Mouse (Mus musculus) heart, embryonic 13.5 days (tissue): ENCODE results near the gene Klhl40. TPM values are rescaled to one million over a fixed set of nuclear protein-coding genes. Genes with fewer than 3 reads are reported as not detected.

Experiments
- ATAC-seq: fragments of 200-750 bp; cut with Nextera tagmentation; 2 replicates; pipeline ENCODE4 v1.8.0; 2017; ENCODE audit warnings: moderate TSS enrichment; ENCODE audit not compliant: insufficient number of reproducible peaks, low FRiP score, low TSS enrichment; ENCODE audit errors: extremely low read depth
- H3K27ac ChIP-seq: fragments of 300-500 bp; sonication (generic); replicated peaks from 2 replicates; pipeline ENCODE4 v1.5.1; 2015; ENCODE audit warnings: moderate library complexity, mild to moderate bottlenecking, inconsistent platforms
- H3K27me3 ChIP-seq: fragments of 300-500 bp; sonication (generic); replicated peaks from 2 replicates; pipeline ENCODE4 v1.6.1; 2015; ENCODE audit warnings: mild to moderate bottlenecking, inconsistent platforms
- H3K36me3 ChIP-seq: fragments of 300-500 bp; sonication (generic); 2 replicates; pipeline ENCODE4 v1.6.1; 2015; ENCODE audit warnings: mild to moderate bottlenecking, inconsistent platforms
- H3K4me1 ChIP-seq: fragments of 300-500 bp; sonication (generic); 2 replicates; pipeline ENCODE4 v1.6.1; 2015; ENCODE audit warnings: inconsistent platforms
- H3K4me2 ChIP-seq: fragments of 300-500 bp; sonication (generic); 2 replicates; pipeline ENCODE4 v1.6.1; 2015; ENCODE audit warnings: inconsistent platforms, mild to moderate bottlenecking, moderate library complexity
- H3K4me3 ChIP-seq: fragments of 300-500 bp; sonication (generic); 2 replicates; pipeline ENCODE4 v1.5.1; 2015; ENCODE audit warnings: moderate library complexity, mild to moderate bottlenecking, inconsistent platforms
- H3K9ac ChIP-seq: fragments of 300-500 bp; sonication (generic); 2 replicates; pipeline ENCODE4 v1.6.1; 2015; ENCODE audit warnings: inconsistent platforms, mild to moderate bottlenecking, moderate library complexity
- H3K9me3 ChIP-seq: fragments of 300-500 bp; sonication (generic); 2 replicates; pipeline ENCODE4 v1.6.1; 2016; ENCODE audit warnings: inconsistent platforms
- WGBS: fragments of 180-500 bp; shearing (Covaris S2); methylation state at CpG from one replicate; pipeline ENCODE4 v1.1.7; 2015; ENCODE audit warnings: mixed read lengths; 5-methylcytosine and 5-hydroxymethylcytosine counted together
- polyA plus RNA-seq: library from polyadenylated mRNA; unstranded; fragments of >200 nt; fragmentation: Nextera tagmentation; extraction: Ambion mirVana; gene quantifications from 2 replicates; pipeline ENCODE4 v1.2.1, GENCODE M21; 2015

Gene Klhl40
- polyA plus RNA-seq, 1 experiment from 2014 or later, result 1.4 TPM

- no peak overlapping the region for H3K4me2 ChIP-seq
- no peaks in the 10 kb centered on the region for H3K4me1 ChIP-seq
- no peak overlapping the region for H3K9ac ChIP-seq
- 46% methylated on average over 7 of the region's 7 CpGs for WGBS
- no peak overlapping the region for H3K4me3 ChIP-seq
- H3K9me3 ChIP-seq, result no peaks in the 10 kb centered on the region
- no peaks in the 10 kb centered on the region for H3K27me3 ChIP-seq
- H3K27ac ChIP-seq, result no peak overlapping the region
- H3K36me3 ChIP-seq, result no peaks in the 10 kb centered on the region
- ATAC-seq, result no peak
Measured at GRCm38 (mm10) chr9:121829270-121829992, 52.0 kb downstream of the Klhl40 start.

- Histone ChIP-seq H3K4me2 (no peak overlapping the region), H3K27me3 (no peaks in the 10 kb centered on the region), H3K27ac (no peak overlapping the region), H3K36me3 (no peaks in the 10 kb centered on the region), H3K4me3 (no peak overlapping the region), H3K9ac (no peak overlapping the region), H3K9me3 (no peaks in the 10 kb centered on the region; the same call in 1 of the 2 replicates), H3K4me1 (no peaks in the 10 kb centered on the region)
- WGBS, result 69% methylated on average over 6 of the region's 6 CpGs
- no peak for ATAC-seq
Measured at GRCm38 (mm10) chr9:121830243-121830955, 53.0 kb downstream of the Klhl40 start.

GRCm38 (mm10) chr9:121830956-121831293 lies 53.5 kb downstream of the Klhl40 start:
- Histone ChIP-seq H3K4me1 (no peaks in the 10 kb centered on the region), H3K36me3 (no peaks in the 10 kb centered on the region), H3K4me2 (no peak overlapping the region), H3K9me3 (no peaks in the 10 kb centered on the region; the same call in 1 of the 2 replicates), H3K27ac (no peak overlapping the region), H3K4me3 (no peak overlapping the region), H3K9ac (no peak overlapping the region), H3K27me3 (no peaks in the 10 kb centered on the region)
- 20% methylated on average over 6 of the region's 6 CpGs for WGBS
- ATAC-seq, result no peak

Other genes starting within 250 kb of the Klhl40 start
- gene Lyzl4, start 135.5 kb upstream of the Klhl40 start, polyA plus RNA-seq, result not detected in 2 replicates
- 0.10 and 0.33 TPM in 2 replicates for gene Vipr1, start 134.9 kb upstream of the Klhl40 start, polyA plus RNA-seq
- 5.4 and 6.3 TPM in 2 replicates for gene Sec22c, start 72.1 kb upstream of the Klhl40 start, polyA plus RNA-seq
- gene Ss18l2, start 67.3 kb upstream of the Klhl40 start, polyA plus RNA-seq, result 163 and 176 TPM in 2 replicates
- gene Nktr, start 58.4 kb upstream of the Klhl40 start, polyA plus RNA-seq, result 40.1 and 42.3 TPM in 2 replicates
- gene Zfp651, start 18.3 kb upstream of the Klhl40 start, polyA plus RNA-seq, result 11.1 and 12.5 TPM in 2 replicates
- 10.3 and 10.7 TPM in 2 replicates for gene Hhatl, start 14.9 kb downstream of the Klhl40 start, polyA plus RNA-seq
- gene Ccdc13, start 61.9 kb downstream of the Klhl40 start, polyA plus RNA-seq, result 0.05 TPM in 1 of 2 replicates, not detected in the other
- 230 and 277 TPM in 2 replicates for gene Higd1a, start 80.8 kb downstream of the Klhl40 start, polyA plus RNA-seq
- gene Ackr2, start 120.7 kb downstream of the Klhl40 start, polyA plus RNA-seq, result 0.64 and 0.79 TPM in 2 replicates
- not detected in 2 replicates for gene Cyp8b1, start 138.7 kb downstream of the Klhl40 start, polyA plus RNA-seq
- 0.90 and 0.94 TPM in 2 replicates for gene Fam198a, start 173.4 kb downstream of the Klhl40 start, polyA plus RNA-seq
- 11.7 and 12.4 TPM in 2 replicates for gene Pomgnt2, start 219.5 kb downstream of the Klhl40 start, polyA plus RNA-seq